Mouse (Mus musculus) layer of hippocampus, adult 8-10 months (tissue): ENCODE results near the gene Cyp4v3. TPM values are rescaled to one million over a fixed set of nuclear protein-coding genes. Genes with fewer than 3 reads are reported as not detected.

ENCODE experiments used
- total RNA-seq, 4 experiments: library from RNA; stranded (reverse); gene quantifications; 2 replicates each; pipeline ENCODE4 v1.2.4; 2022

The Cyp4v3 gene
- total RNA-seq, 4 experiments from 2014 or later = 6.2 to 14.2 (median 8.7) TPM

Other genes starting within 250 kb of the Cyp4v3 start
- gene F11, start 71.2 kb downstream of the Cyp4v3 start, total RNA-seq = not detected
- gene Klkb1, start 38.4 kb downstream of the Cyp4v3 start, total RNA-seq = under 1 TPM in 2 of 4 experiments, not detected in 2; 0.11 to 0.13 TPM
- gene Gm45753, start 24.8 kb downstream of the Cyp4v3 start, total RNA-seq = under 1 TPM in 1 of 4 experiments, not detected in 3; 0.28 TPM
- 10 to 100 TPM; 11.4 to 16.4 (median 14.7) TPM for gene Fam149a, start 49.1 kb upstream of the Cyp4v3 start, total RNA-seq
- 10 to 100 TPM in 3 of 4 experiments, 1 to 10 TPM in 1; 9.5 to 13.0 (median 12.0) TPM for gene Tlr3, start 77.9 kb upstream of the Cyp4v3 start, total RNA-seq
- 100 to 1,000 TPM; 154 to 183 (median 170) TPM for gene Sorbs2, start 174.6 kb upstream of the Cyp4v3 start, total RNA-seq